Mouse (Mus musculus): ENCODE measurements at regions not wholly inside any gene's neighbourhood (a gene's known extent, or its start where the extent isn't known, plus 50 kb on each side); places are given as distances from the start of the nearest gene placed in this dataset.

DNA sequence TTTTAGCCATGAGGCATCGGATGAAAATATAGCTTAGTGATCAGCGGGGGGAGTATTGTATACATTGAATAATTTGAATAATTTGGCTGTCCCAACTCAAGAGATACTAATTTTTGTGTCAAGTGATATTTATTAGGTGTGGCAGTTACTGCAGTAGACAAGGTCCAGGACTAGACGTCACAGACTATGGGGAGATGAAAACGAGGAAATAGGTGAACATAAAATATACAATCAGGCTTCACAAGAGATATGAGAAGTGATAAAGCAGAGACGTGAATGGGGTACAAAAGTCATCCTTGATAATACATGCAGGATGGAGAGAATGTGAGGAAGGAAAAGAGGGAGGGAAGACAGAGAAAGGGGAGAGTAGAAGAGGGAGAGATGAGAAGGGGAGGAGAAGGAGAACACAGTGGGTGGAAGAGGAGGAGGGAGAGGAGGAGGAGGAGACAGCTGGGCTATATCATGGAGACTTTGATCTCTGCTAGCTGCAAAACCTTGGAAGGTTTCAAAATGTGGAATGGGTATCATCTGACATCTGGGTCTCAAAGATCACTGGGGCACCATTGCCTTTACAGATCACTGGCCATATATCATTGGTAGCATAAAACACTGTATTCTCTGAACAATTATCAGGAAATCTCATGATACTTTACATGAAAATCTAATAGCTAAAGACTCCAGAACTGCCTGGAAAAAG lies 263.0 kb upstream of the Ptger4 start:
- no peak for DNase-seq
- intact Hi-C loops (cut with DNase I; ENCODE audit: low total_unique reads): no loop called here

DNA sequence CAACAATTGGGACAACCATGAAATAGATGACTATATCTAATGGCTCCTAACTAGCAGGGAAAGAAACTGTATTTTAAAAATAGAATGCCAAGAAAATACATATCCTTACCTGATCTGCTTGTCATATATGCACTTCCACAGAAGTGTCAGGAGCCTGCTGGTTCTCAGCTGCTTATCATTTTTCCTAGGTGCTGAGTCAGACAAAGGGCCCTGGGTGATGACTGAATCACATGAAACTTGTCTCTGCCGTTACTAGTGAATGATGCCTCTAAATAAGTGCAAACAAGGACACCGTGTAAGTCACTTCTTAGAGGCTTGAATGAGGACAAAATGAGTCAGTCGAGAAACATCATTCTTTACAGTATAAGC lies 263.5 kb upstream of the Ptger4 start:
- intact Hi-C loops (cut with DNase I; ENCODE audit: low total_unique reads): no loop called here
- DNase-seq: no peak

DNA sequence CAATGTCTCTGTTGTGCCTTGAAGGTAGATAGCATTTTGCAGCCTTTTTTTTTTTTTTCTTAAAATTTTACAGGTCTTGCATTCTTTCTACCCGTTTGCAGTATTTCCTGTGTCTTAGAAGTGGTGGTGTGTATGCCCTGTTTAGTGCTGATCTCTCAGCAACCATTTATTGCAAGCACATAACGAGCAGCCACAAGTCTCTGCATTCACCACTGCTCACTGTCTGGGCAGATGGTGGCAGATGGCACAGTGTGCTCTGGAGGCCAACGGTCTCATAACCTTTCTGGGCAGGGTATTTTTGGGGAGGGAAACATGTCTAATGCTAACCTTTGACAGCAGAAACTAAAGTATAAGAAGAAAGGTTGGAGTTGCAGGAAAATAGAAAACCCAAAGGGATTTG lies 266.1 kb upstream of the Ptger4 start:
- intact Hi-C loops (cut with DNase I; ENCODE audit: low total_unique reads): no loop called here
- DNase-seq: no peak

DNA sequence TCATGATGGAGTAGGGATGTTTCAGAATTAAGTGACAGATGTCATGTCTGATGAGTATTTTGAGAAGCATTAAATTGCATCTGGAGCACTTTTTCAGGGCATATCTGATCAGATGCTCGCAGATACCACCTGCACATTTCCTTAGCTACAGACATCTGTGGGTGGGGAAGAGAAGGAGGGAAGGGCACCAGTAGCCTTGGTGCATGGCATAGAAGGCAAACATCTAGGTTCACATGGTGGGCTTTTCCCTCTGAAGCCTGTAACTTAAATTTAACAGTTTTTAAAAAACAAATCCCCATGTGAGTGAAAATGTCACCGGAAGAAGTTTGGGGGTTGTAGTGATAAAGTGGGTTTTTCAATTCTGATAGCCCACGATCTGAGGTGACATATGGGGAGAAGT lies 267.1 kb upstream of the Ptger4 start:
- DNase-seq: no peak
- intact Hi-C loops (cut with DNase I; ENCODE audit: low total_unique reads): no loop called here

DNA sequence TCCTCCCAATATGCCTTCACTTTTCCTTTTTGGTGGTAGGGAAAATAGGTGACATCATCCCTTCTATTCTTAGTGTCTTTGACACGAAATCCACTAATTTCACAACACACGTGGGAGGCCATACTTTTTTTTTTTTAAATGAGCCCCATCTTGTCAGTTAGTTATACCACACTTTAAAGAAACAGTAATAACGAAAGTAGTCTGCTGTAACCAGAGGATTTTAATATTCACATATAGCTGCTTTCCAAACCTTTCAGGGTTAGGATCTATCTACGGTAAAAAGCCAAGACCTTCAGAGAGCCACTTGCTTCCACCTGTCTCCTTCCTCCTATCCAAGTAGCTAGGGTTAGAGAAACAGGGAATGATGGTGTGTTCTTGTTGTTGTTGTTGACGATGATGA lies 268.6 kb upstream of the Ptger4 start:
- intact Hi-C loops (cut with DNase I; ENCODE audit: low total_unique reads): no loop called here
- no peak for DNase-seq

DNA sequence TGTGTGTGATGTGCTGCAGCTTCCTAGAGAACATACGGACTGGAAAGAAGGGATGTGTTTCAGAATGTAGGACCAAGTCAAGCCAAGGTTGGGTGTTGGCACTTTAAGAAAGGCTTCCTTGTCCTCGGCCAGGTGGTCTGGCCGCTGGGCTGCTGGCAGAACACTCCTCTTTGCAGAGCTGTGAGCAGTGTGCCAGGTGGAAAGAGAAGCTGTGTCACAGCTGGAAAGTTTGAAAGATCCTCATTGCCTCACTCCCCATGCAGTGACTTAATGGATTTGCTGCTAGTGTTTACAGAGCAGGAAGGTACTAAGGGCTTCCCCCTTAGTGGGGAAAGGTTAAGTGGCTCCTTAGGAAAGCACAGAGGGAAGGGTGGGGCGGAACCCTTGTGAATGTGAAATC lies 269.2 kb upstream of the Ptger4 start:
- intact Hi-C loops (cut with DNase I; ENCODE audit: low total_unique reads): no loop called here
- DNase-seq: peak; percentile 17

DNA sequence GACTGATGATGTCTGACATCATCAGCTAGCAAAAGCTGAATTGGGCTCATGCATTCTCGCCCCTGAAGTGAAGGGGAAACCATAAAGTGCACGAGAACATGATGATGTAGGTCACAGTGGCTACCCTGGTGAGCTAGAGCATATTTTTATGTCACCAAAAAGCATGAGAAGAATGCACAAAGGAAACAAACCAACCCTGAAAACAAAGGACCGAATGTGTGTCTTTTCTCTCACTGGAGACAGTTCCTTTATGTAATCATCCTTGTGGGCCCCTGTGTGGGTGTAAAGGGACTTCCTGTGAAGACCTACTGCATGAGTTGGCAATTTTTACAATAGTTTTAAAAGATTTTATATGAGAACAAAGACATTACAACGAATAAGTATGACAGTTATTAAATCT lies 270.2 kb upstream of the Ptger4 start:
- intact Hi-C loops (cut with DNase I; ENCODE audit: low total_unique reads): no loop called here
- DNase-seq: no peak

DNA sequence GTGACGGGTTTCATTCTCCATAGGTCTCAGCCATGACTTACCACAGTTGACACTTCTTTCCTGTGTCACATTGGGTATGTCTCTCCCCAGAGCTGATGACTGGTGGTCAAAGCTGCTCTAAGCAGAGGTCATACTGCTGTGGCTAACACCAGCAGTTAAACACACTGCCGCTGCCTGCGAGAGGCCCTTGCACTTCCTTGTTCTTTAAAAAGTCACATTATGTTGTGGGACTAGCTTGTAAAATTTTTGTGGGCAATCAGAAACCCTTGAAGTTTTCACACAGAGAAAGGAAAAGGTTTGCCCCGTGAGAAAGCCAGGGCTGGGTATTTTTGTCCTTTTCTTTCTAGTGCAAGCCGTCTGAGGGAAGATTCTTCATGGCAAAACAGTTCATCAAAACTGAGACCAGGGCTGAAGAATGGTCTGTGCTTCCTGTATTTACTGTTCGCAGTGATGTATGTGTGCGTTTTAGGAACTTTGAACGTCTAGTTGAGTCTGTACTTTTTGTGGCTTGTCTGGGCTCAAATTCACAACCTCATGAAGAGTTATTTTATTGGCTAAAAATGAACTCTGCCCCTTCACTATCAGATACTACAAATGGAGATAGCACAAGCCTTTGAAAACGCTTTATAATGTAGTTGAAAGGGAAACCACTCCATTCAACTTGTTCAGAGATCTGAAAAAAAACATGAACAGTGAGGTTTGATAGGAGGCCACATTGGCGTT lies 273.4 kb upstream of the Ptger4 start:
- DNase-seq: no peak
- intact Hi-C loops (cut with DNase I; ENCODE audit: low total_unique reads): no loop called here

DNA sequence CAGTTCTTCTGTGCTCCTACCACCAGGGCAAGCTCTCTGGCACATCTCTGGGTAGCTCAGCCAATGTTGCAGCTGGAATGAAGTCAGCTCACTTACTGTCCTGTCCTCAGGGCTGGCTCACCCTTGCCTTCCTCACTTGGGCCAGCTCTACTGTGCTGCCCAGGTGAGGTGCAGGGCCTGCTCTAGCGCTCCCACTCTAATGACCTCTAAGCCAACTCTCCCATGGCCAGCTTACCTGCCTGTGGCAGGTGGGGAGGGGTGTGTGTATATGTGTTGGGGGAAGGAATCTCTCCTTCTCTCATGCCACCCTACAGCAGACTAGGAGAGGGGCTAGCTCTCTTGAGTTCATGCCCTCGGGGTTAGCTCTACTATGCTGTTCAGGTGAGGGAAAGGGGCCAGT lies 275.6 kb upstream of the Ptger4 start:
- DNase-seq: no peak

DNA sequence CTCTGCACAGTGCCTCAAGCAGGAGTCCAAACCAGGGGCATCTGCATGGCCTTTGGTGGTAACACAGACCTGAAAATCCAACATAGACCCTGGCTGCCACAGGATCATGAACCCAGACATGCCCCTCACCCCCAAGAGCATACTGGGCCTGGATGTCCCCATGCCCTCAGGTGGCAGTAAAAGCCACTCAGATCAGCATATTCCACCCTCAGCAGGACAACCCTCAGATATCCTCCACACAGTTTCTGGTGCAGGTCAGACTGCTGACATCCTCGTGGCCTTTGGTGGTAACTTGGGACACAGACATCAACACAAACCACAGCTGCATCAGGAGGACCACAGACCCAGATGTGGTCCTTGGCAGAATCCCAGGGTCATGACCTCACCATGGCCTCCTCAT lies 276.0 kb upstream of the Ptger4 start:
- no peak for DNase-seq
- intact Hi-C loops (cut with DNase I; ENCODE audit: low total_unique reads): no loop called here

More for the DNA sequence above, 275.6 kb upstream of the Ptger4 start:
- intact Hi-C loops (cut with DNase I; ENCODE audit: low total_unique reads): no loop called here

DNA sequence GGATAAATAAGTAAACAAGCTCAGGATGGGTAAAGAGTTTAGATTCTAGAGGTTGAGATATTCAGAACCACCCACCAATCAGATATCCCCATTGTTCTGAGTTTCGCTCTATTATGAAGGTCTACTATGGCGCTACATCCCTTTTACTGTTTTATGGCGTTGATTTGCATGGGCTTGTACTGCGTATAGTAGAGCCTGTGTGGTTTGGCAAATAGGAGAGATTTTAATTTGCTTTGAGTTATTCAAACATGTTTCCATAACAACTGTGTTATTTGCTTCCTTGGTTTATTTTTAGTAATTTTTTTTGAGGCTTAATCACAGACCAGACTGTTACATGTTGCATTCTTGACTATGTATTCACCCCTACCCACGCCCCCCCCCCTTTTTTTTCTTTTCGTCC lies 284.6 kb upstream of the Ptger4 start:
- no peak for DNase-seq
- intact Hi-C loops (cut with DNase I; ENCODE audit: low total_unique reads): no loop called here

DNA sequence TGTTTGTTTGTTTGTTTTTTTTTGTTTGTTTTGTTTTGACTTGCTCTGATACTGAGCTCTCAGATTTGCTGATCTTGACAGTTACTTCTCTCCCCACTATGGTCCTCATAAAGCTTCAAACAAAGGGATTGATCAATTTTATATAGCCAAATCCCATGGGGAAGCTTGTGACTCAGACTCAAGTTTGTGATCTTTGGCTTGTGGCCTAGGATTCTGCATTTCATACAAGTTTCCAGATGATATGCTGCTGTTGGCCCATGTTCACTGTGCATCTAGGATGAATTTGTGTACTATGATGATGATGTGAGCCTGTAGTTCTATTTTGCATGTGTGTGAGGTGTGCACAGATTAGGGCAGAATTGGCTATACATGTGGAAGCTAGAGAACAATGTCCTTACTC lies 289.7 kb upstream of the Ptger4 start:
- intact Hi-C loops (cut with DNase I; ENCODE audit: low total_unique reads): no loop called here
- DNase-seq: no peak

DNA sequence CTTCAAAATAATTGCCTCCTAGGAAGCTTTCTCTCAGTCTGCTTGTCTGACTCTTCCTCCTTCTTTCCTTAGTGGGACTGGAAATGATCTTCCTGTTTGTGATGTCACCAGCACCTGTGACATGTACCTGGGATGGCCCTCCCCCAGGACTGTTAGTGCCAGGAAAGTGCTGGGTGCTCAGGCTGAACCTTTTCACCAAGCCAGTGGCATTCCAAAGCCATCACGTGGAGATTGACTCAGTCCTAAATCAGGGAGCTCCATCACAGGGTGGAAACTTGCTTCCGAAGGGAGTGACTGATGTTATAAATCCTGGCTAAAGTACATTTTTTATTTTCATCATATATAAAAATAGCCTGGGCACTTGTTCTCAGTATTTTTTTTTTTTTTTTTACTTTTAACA lies 293.4 kb upstream of the Ptger4 start:
- no peak for DNase-seq
- intact Hi-C loops (cut with DNase I; ENCODE audit: low total_unique reads): no loop called here

DNA sequence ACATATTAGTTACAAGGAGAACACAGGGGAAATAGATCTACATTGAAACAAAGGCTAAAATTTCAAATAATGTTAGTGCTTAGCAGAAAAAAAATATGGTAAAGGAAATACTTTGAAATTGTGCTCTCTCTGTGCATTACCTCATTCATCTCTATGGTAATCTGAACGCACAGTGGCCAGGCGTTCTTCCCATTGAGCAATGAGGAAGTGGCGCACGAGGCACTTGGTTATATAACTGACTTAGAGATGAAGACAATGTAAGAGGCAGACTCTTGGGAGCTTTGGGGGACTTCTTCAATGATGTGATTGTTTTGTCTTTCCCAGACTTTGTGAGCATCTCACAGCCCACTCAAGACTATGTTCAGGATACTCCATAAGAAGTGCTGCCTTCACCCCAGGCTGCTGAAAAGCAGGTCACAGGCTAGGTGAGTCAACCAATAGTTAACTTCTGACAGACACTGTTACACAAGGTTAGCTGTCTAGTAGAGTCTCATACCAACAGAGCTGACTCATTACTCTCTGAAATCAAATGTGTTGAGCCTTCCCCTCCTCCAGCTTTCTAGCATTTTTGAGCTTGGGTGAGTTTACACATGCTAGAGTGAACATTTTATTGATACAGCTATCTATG lies 295.4 kb upstream of the Ptger4 start:
- no peak for DNase-seq
- intact Hi-C loops (cut with DNase I; ENCODE audit: low total_unique reads): no loop called here

DNA sequence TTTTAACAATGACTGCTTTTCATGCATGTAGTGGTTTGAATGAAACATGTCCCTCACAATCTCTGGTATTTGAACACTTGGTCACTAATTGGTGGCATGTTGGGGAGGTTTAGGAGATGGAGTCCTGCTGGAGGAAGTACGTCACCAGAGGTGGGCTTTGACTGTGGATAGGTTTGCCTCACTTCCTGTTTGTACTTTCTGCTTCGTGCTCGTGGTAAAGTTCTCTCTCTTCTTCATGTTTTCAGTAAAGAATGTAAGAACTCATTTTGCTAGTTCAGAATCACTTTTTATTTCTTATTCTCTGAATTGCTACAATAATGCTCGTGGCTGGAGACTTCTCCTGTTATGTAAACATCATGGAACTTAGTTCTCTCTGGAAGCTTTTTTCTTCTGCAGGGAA lies 310.5 kb upstream of the Ptger4 start:
- intact Hi-C loops (cut with DNase I; ENCODE audit: low total_unique reads): no loop called here
- no peak for DNase-seq

DNA sequence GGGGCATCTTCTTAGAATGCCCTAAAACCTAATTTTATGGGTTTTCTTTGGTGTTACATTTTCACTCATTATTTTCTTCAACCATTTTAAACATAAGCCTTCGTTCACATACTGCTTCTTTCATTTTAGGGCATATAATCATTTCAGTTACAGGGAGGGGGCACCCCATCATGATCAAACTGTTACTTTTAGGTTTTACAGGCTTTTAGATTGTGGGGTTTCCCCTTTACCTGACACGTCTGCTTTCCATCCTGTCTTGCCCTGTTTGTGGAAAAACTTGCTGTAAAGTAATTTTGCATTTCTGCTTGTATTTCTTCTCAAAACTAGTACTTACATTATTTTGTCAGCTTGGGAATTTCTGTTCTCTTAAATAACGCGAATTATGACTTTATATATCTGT lies 310.9 kb upstream of the Ptger4 start:
- no peak for DNase-seq
- intact Hi-C loops (cut with DNase I; ENCODE audit: low total_unique reads): no loop called here

DNA sequence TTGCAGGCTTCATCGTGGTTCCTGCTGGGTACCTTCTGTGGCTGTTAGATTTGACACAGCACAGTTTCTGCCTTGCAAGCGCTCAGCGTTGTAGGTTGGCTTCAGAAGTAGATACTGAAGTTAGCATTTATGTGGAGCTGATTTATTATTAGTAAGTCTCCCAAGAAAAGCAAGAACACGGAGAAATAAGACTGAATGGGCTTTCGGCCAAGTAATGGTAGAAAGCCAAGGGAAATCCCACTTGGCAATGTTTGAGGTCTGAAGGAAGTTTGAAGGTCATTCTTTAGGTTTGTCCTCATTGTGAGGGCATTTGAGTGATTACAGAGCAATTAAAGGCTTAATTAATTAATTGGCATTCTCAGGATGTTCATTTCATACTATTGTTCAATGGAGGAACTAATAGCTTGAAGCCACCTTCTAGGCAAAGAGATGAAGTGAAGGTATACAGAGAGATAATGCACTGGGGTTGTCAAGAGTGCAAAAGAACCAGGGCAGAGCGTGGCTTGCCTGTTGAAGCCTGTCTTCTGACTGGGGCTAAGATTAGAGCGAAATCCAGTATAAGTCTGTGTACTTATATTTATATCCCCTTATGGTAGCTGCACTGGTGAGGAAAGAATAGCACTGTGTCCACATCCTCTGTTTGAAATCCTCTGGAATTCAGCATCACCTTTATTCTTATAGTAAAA lies 311.5 kb upstream of the Ptger4 start:
- intact Hi-C loops (cut with DNase I; ENCODE audit: low total_unique reads): no loop called here
- no peak for DNase-seq

DNA sequence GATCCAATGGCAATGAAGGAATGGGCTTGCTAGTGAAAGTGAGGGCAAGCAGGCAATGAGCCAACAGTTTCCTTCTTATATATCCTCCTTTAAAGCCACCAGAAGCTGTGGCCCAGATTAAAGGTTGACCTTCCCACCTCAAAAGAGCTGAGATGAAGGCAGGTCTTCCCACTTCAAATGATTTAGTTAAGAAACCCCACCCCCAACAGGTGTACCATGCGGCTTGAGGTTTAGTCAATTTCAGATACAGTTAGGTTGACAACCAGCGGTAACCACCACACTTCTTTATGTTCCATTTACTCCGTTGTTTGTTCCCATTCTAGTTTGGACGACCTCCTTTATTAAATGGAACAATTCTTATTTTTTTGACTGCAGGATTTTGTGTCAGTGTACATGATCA lies 317.8 kb upstream of the Ptger4 start:
- DNase-seq: no peak
- intact Hi-C loops (cut with DNase I; ENCODE audit: low total_unique reads): no loop called here

DNA sequence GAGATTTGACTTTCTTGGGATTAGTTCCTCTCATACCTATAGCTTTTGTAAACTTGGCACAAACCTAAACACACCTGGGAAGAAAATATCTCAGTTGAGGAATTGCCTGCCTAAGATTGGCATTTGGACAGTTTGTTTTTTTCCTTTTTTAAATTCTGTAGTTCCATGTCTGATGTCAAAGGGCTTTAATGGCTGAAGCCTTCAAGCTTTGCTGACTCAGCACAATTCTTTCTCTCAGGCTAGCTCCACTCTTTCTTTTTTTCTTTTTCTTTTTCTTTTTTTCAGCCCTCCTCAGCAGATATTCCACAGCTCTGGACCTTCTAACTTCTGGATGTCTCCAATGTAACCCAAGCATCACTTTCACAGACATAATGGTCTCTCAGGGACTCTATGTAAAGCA lies 330.4 kb upstream of the Ptger4 start:
- no peak for DNase-seq
- intact Hi-C loops (cut with DNase I; ENCODE audit: low total_unique reads): no loop called here

DNA sequence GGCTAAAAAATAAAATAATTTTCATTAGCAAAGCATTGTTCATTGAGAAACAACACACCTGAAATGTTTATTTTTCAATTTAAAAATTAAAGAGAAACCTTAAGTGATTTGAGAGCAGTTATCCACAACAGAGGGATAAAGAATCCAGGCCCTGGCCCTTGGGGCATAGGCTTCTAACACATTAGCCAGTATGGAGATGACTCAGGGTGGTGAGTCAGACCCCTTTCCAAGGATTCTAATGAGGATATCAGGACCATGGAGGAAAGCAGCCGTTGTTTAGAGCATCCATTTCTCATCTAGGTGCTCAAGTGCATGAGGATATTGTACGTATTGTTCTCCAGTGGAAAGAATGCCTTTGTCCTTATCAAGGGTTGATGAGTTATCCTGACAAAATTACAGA lies 335.6 kb upstream of the Ptger4 start:
- no peak for DNase-seq
- intact Hi-C loops (cut with DNase I; ENCODE audit: low total_unique reads): no loop called here

DNA sequence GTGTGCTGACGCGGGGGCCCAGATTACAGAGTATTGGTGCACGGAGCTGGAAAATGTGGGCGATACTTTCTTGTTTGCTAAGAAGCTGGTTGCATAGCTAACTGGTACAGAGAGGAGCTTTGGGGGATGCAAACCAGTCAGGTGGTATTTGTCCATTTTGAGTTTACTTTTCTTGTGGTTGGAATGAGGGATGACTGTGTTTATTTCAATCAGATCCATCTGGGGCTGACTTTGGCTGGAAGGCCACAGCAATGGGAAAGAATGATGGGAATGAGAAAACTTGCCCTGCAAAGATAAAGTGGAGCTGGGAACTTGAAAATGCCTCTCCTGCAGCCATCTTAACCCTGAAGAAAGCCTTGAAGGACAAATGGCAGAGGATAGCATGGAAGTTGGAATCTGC lies 336.4 kb upstream of the Ptger4 start:
- intact Hi-C loops (cut with DNase I; ENCODE audit: low total_unique reads): no loop called here
- DNase-seq: no peak

All from gastrocnemius, postnatal 14 days (tissue).